Mouse (Mus musculus): ENCODE data around the gene Neurod2. TPM values are rescaled to one million over a fixed set of nuclear protein-coding genes. Genes with fewer than 3 reads are reported as not detected.

The Neurod2 gene
- polyA plus RNA-seq, 1 experiment = not detected

DNA sequence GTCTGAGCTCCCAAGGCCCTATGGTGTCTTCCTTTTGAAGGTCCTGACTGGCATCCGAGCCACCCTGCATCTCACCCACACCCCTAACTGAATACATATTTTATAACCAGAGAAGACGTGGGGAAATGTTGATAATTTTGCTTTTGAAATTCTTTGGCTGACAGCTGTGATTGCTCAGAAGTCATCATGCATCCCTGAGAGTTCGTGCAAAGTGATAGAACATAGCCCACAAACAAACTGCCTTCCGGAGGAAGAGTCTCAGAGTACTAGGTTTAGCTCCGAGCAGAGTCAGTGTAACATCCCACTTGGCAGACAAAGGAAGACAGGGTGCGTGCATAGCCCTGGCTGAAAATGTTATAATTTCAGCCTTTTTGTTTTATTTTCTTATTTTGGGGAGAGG lies 43.8 kb upstream of the Neurod2 start:
- Histone ChIP-seq H3K27me3 (ENCODE audit: control insufficient read depth, insufficient read depth, insufficient read length) (no peaks in the 10 kb centered on the region), H3K4me2 (ENCODE audit: low read depth) (no peak overlapping the region), H3K4me3 (no peak overlapping the region), H3K79me2 (ENCODE audit: control insufficient read depth, insufficient read depth) (no peaks in the 10 kb centered on the region), H3K36me3 (ENCODE audit: control insufficient read depth, insufficient read depth) (peaks cover 25% of the 10 kb centered on the region), H3ac (ENCODE audit: control insufficient read depth, insufficient read length) (no peak overlapping the region)
- TF ChIP-seq CEBPB (IDR thresholded peaks at IDR 0.05; ENCODE audit: insufficient read depth, poor library complexity, severe bottlenecking) = no peak

GRCm38 (mm10) chr11:98372406-98372805 lies 43.0 kb upstream of the Neurod2 start:
- no peaks in the 10 kb centered on the region for H3K79me2 ChIP-seq (ENCODE audit: control insufficient read depth, insufficient read depth)
- H3K27me3 ChIP-seq (ENCODE audit: control insufficient read depth, insufficient read depth, insufficient read length) = no peaks in the 10 kb centered on the region
- H3ac ChIP-seq (ENCODE audit: control insufficient read depth, insufficient read length) = no peak overlapping the region
- no peak overlapping the region for H3K4me2 ChIP-seq (ENCODE audit: low read depth)
- H3K36me3 ChIP-seq (ENCODE audit: control insufficient read depth, insufficient read depth) = peaks cover 22% of the 10 kb centered on the region
- no peak overlapping the region for H3K4me3 ChIP-seq
- TF ChIP-seq POLR2AphosphoS2 (IDR thresholded peaks at IDR 0.05; ENCODE audit: insufficient read length, low read depth) = no peak
- TF ChIP-seq CEBPB (IDR thresholded peaks at IDR 0.05; ENCODE audit: insufficient read depth, poor library complexity, severe bottlenecking) = no peak
- TF ChIP-seq POLR2A (IDR thresholded peaks at IDR 0.05; ENCODE audit: insufficient read length, low read depth) = no peak
- no peak for TF ChIP-seq MYOD1 (IDR thresholded peaks at IDR 0.05; ENCODE audit: control insufficient read depth in 1 of 3, insufficient read length in 2 of 3, low read depth in 2 of 3)
- no peak for TF ChIP-seq USF1 (IDR thresholded peaks at IDR 0.05; ENCODE audit: low read depth)
- TF ChIP-seq E2F4 (IDR thresholded peaks at IDR 0.05; ENCODE audit: insufficient read depth) = no peak

DNA sequence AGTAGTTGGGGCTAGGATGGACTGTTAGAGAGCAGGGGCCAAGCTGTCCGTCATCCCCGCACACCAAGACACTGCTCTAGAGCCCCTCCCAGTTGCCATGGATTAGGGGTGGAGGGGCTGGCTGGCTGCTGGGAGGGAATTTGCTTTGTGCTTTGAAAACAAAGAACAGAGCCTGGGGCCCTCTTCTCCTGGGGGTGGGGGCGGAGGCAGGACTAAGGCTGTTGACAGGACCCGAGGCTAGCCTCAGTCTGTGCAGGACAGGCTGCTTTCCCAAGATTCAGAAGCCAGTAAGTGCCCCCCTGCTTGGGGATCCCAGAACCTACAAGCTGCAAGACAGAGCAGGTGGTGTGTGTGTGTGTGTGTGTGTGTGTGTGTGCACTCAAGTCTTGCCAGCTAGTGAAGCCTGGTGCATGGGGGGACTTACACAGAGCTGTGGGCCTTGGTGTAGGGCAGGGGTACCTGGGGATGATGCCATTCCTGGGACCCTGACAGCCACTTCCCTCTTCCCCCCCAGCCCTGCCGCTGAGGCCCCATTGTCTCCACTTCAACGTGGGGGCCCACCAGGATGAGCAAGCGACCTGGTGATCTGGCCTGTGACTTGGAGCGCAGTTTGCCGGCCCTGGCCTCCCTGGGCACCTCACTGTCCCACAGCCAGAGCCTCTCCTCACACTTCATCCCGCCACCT lies 42.2 kb upstream of the Neurod2 start:
- Histone ChIP-seq H3K79me2 (ENCODE audit: control insufficient read depth, insufficient read depth) (no peaks in the 10 kb centered on the region), H3ac (ENCODE audit: control insufficient read depth, insufficient read length) (no peak overlapping the region), H3K36me3 (ENCODE audit: control insufficient read depth, insufficient read depth) (peaks cover 17% of the 10 kb centered on the region), H3K27me3 (ENCODE audit: control insufficient read depth, insufficient read depth, insufficient read length) (no peaks in the 10 kb centered on the region), H3K4me3 (no peak overlapping the region), H3K4me2 (ENCODE audit: low read depth) (no peak overlapping the region)
- TF ChIP-seq MYOG (IDR thresholded peaks at IDR 0.05; ENCODE audit: control insufficient read depth in 1 of 3, insufficient read depth in 1 of 3, insufficient read length in 2 of 3, low read depth in 2 of 3) = no peak
- TF ChIP-seq TCF3 (IDR thresholded peaks at IDR 0.05; ENCODE audit: insufficient read length, low read depth) = no peak
- TF ChIP-seq E2F4 (IDR thresholded peaks at IDR 0.05; ENCODE audit: insufficient read depth) = no peak
- TF ChIP-seq MAX (IDR thresholded peaks at IDR 0.05; ENCODE audit: low read depth) = no peak
- no peak for TF ChIP-seq MYOD1 (IDR thresholded peaks at IDR 0.05; ENCODE audit: control insufficient read depth in 1 of 3, insufficient read length in 2 of 3, low read depth in 2 of 3)
- TF ChIP-seq CEBPB (IDR thresholded peaks at IDR 0.05; ENCODE audit: insufficient read depth, poor library complexity, severe bottlenecking) = no peak
- TF ChIP-seq POLR2AphosphoS2 (IDR thresholded peaks at IDR 0.05; ENCODE audit: insufficient read length, low read depth) = no peak
- no peak for TF ChIP-seq REST (IDR thresholded peaks at IDR 0.05; ENCODE audit: insufficient read depth, insufficient read length)
- TF ChIP-seq SRF (IDR thresholded peaks at IDR 0.05; ENCODE audit: control insufficient read depth, insufficient read length, low read depth) = no peak
- TF ChIP-seq POLR2A (IDR thresholded peaks at IDR 0.05; ENCODE audit: insufficient read length, low read depth) = no peak
- no peak for TF ChIP-seq TCF12 (IDR thresholded peaks at IDR 0.05; ENCODE audit: insufficient read depth, poor library complexity, severe bottlenecking)
- TF ChIP-seq USF1 (IDR thresholded peaks at IDR 0.05; ENCODE audit: low read depth) = no peak

GRCm38 (mm10) chr11:98370588-98370987 lies 41.1 kb upstream of the Neurod2 start:
- H3K27me3 ChIP-seq (ENCODE audit: control insufficient read depth, insufficient read depth, insufficient read length) = no peaks in the 10 kb centered on the region
- peaks cover 11% of the 10 kb centered on the region for H3K36me3 ChIP-seq (ENCODE audit: control insufficient read depth, insufficient read depth)
- no peak overlapping the region for H3ac ChIP-seq (ENCODE audit: control insufficient read depth, insufficient read length)
- no peaks in the 10 kb centered on the region for H3K79me2 ChIP-seq (ENCODE audit: control insufficient read depth, insufficient read depth)
- no peak overlapping the region for H3K4me3 ChIP-seq
- TF ChIP-seq SRF (IDR thresholded peaks at IDR 0.05; ENCODE audit: control insufficient read depth, insufficient read length, low read depth) (no peak), MAX (IDR thresholded peaks at IDR 0.05; ENCODE audit: low read depth) (no peak), POLR2AphosphoS2 (IDR thresholded peaks at IDR 0.05; ENCODE audit: insufficient read length, low read depth) (no peak), CEBPB (IDR thresholded peaks at IDR 0.05; ENCODE audit: insufficient read depth, poor library complexity, severe bottlenecking) (no peak), TCF12 (IDR thresholded peaks at IDR 0.05; ENCODE audit: insufficient read depth, poor library complexity, severe bottlenecking) (no peak), REST (IDR thresholded peaks at IDR 0.05; ENCODE audit: insufficient read depth, insufficient read length) (no peak), USF1 (IDR thresholded peaks at IDR 0.05; ENCODE audit: low read depth) (no peak), MYOD1 (IDR thresholded peaks at IDR 0.05; ENCODE audit: control insufficient read depth in 1 of 3, insufficient read length in 2 of 3, low read depth in 2 of 3) (no peak), POLR2A (IDR thresholded peaks at IDR 0.05; ENCODE audit: insufficient read length, low read depth) (no peak), E2F4 (IDR thresholded peaks at IDR 0.05; ENCODE audit: insufficient read depth) (no peak), MYOG (IDR thresholded peaks at IDR 0.05; ENCODE audit: control insufficient read depth in 1 of 3, insufficient read depth in 1 of 3, insufficient read length in 2 of 3, low read depth in 2 of 3) (no peak), TCF3 (IDR thresholded peaks at IDR 0.05; ENCODE audit: insufficient read length, low read depth) (no peak)
- no peak overlapping the region for H3K4me2 ChIP-seq (ENCODE audit: low read depth)

DNA sequence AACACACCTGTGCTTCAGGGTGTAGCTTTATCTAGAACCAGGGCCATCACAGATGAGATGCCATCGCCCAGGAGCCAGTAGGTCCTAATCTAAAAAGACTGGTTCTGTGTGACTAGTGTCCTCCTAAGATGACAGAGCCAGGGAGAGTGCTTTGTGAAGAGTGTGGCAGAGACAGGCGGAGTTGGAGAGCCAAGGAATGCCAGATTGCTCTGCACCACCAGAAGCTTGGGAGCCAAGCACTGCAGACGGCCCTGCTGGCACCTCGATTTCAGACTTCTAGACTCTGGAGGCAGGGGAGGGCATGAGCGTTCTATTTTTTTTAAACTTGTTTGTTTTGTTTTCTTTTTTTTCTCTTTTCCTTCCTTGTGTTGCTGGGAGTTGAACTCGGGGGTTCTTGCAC lies 39.9 kb upstream of the Neurod2 start:
- TF ChIP-seq MAX (IDR thresholded peaks at IDR 0.05; ENCODE audit: low read depth) (no peak), TCF12 (IDR thresholded peaks at IDR 0.05; ENCODE audit: insufficient read depth, poor library complexity, severe bottlenecking) (no peak), USF1 (IDR thresholded peaks at IDR 0.05; ENCODE audit: low read depth) (no peak), MYOG (IDR thresholded peaks at IDR 0.05; ENCODE audit: control insufficient read depth in 1 of 3, insufficient read depth in 1 of 3, insufficient read length in 2 of 3, low read depth in 2 of 3) (no peak), CEBPB (IDR thresholded peaks at IDR 0.05; ENCODE audit: insufficient read depth, poor library complexity, severe bottlenecking) (no peak), MYOD1 (IDR thresholded peaks at IDR 0.05; ENCODE audit: control insufficient read depth in 1 of 3, insufficient read length in 2 of 3, low read depth in 2 of 3) (no peak), POLR2A (IDR thresholded peaks at IDR 0.05; ENCODE audit: insufficient read length, low read depth) (no peak), REST (IDR thresholded peaks at IDR 0.05; ENCODE audit: insufficient read depth, insufficient read length) (no peak), TCF3 (IDR thresholded peaks at IDR 0.05; ENCODE audit: insufficient read length, low read depth) (no peak), E2F4 (IDR thresholded peaks at IDR 0.05; ENCODE audit: insufficient read depth) (no peak), POLR2AphosphoS2 (IDR thresholded peaks at IDR 0.05; ENCODE audit: insufficient read length, low read depth) (no peak)
- no peak overlapping the region for H3K4me3 ChIP-seq
- no peaks in the 10 kb centered on the region for H3K79me2 ChIP-seq (ENCODE audit: control insufficient read depth, insufficient read depth)
- H3K27me3 ChIP-seq (ENCODE audit: control insufficient read depth, insufficient read depth, insufficient read length) = no peaks in the 10 kb centered on the region
- no peak overlapping the region for H3K4me2 ChIP-seq (ENCODE audit: low read depth)
- H3K36me3 ChIP-seq (ENCODE audit: control insufficient read depth, insufficient read depth) = peaks cover 4% of the 10 kb centered on the region
- H3ac ChIP-seq (ENCODE audit: control insufficient read depth, insufficient read length) = no peak overlapping the region
